Mouse (Mus musculus): Measurements from ENCODE around the gene Fbxl13.

Gene Fbxl13

DNA sequence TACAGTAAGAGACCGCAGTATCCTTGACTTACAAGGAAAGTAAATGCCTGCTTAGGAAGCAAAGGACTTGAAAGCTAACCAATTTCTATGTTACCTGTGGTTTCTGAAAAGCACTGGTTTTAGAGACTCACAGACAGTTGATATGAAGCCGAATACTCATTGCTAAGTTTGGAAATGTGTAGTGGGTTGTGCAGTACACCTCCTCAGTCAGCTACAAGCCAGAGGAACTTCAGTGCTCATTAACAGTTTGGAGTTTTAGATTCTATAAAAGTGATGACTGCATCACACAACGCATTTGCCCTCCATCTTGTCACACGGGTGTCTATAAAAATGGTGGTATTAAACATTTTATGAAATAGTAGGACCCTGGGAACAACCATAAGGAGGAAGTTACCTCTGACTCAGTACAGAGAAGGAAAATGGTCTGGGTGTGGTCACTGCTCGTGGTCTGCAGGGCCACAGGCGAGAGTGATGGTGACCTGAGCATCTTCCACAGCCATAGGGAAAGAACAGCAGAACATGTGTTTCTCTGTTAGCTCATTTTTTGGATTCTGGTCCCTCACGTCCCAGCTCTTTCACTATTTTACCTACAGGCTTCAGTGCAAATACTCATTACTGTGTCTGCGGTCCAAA is 160.1 kb downstream of the Fbxl13 start:
- DNase-seq (ENCODE audit: low spot score) = no peak

DNA sequence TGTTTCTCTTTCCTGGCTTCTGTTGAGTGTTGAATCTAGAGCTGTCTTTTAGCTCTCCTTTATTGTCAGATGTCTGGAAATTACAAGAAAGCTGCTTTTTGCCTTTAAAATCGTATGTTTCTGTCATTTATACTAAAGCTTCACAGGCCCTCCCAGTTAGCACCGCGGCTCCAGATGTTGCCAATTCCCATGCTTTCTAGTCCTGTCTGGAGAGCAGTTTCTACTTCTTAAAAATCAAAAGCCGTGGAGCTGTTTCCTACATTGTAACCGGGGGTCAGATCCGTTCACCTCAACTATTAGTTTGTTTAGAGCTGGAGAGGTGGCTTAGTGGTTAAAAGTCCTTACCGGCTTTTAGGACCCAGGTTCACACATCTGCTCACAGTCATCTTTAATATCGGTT is 162.2 kb downstream of the Fbxl13 start:
- DNase-seq (ENCODE audit: low spot score) = no peak

DNA sequence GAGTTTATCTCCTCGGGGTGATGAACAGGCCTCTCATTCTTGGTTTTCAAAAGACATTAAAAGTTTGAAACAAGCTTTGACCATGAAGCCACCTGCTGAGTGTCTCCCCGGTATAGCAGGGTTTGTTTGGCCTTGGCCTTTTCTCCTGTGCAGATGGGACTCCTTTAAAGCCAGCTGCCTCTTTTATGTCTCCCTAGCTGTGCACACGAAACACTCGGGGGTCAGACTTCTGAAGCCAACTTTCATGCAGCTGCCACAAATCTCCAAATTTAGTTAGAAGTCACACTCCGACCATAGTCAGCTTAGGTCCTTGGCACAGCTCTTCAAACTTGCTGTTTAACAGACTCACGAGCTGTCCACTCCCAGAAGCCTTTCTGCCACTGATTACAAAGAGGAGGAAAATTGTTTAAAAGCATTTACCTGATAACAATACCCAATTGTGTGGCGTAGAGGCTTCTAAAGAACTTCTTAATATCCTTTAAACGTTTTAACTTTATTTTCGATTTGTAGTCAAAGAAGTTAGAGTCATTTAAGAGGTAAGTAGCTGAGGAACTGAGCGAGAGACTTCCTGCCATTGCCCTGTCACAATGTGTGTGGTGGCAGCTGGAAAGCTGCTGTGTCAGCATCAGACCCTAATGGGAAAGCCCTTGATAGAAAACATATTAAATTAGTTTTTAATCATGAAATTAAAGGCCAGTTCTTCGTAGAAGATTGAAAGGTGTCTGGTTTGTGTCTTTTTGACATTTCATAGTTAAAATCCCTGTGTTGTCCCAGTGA is 162.8 kb downstream of the Fbxl13 start:
- no peak for DNase-seq (ENCODE audit: low spot score)

DNA sequence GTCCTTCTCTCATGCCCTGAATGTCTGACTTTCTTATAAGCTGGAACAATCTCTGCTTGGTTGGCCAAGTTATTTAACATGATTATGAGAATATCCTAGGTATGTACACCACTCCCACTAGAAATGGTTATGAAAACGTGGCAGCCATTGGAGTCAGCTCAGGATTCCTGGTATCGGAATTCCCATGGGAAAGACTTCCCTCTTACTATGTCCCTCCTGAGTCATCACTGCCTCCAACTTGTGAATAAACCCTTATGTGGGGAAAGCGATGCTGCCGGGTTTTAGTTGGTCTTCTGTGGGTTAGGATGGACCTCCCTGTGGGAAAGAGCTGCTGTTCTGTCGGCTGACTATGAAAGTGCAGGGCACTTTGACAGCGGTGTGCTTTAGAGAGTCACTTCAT is 163.9 kb downstream of the Fbxl13 start:
- DNase-seq (ENCODE audit: low spot score) = no peak

DNA sequence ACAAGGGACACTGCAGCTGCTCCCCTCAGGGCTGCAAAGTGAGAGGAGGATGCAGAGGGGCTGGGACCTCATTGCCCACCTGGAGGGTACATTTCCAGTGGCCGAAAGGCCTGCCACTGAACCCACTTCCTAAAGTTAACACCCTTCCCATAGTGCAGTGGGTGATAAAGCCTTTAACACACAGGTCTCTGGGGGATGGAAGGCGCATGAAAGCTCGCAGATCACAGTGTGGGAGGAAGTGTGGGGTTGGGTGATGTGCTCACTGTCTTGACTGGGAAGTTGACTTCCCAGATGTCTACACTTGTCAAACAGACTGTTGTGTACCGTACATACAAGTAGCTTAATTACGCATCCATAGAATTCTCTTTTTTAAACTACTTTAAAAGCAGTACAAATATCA is 165.7 kb downstream of the Fbxl13 start:
- no peak for DNase-seq (ENCODE audit: low spot score)

DNA sequence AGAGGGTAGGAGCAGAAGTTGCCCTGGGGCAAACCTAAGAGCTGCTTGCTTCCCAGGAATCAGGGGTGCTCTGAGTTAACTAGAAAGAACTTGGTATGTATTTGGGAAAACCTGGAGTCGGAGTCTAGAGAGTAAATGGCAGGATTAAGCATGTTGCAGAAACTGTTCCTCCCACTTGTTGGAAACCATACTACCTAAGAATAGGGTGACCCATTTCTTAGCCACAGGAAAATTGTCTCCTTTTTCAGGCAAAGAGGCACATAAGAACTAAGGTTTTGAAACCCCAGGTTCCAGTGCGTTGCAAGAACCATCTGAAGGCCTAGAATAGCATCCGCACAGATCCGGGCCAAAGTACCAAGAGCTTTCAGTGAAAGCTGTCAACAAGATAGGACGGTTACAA is 167.0 kb downstream of the Fbxl13 start:
- no peak for DNase-seq (ENCODE audit: low spot score)

DNA sequence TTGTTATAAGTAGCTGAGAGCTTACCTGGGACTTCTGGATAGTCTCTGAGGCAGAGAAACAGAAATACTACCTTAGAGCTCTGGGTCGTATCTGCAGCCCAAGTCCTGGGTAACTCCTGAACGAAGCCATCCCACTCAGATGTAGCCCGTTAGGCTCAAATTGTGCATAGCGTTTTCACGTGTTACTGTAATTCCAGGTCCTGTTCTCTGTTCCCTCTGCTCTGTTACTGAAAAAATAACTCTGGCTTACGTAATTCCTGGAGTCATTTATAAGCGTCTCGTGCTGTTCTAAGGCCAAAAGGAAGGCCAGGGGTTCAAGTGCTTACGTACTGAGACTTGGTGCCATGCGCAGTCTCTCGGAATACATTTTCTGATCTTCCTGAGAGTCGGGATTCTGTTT is 177.3 kb downstream of the Fbxl13 start:
- DNase-seq (ENCODE audit: low spot score) = no peak

DNA sequence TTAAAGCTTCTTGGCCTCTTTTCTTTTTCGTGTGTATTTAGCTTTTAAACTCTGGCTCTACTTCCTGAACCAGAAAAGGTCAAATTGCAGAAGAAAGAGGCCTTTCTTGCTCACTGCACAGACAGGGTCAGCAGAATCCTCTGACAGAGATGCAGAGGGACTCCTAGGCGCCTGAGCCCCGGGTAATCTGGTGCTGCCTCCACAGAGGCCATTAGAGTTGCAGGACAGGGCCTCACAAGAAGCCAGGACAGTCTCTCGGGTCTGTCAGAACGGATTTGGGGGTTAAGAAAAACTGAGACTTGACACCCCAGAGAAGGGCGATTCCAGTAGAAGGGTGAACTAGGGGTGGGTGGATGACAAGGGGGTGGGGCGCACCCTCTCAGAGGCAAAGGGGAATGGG is 178.0 kb downstream of the Fbxl13 start:
- no peak for DNase-seq (ENCODE audit: low spot score)

DNA sequence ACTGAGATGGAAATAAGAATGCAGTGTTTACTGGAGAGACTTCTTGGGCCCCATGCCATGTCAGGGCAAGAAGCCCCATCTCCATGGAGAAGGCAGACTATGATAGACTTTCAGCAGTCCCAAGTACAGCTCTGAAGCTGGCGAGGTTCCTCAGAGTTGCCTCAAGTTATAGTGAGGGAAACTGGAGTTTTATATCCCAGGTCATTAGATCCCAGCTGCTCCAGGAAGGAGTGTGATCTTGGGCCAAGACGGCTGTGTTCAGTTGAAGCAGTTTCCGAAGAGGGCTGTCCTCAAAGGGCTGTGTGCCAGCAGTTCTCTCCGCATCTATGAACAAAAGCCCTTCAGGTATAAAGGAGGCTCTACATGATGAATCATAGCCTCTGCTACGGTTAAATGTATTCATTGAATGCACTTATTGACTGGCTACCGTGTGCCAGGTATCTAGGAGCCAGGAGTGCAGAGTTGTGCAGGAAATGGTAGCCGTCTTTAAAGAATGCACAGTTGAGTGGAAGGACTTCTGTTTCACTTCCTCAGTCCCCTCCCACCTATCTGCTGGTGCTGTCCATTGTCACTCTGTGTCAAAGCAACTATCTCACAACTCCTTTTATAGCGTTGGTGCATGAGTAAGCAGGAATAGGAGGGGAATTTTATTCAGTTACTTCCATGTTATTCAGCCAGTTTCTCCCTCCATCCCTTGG is 204.5 kb downstream of the Fbxl13 start:
- DNase-seq (ENCODE audit: low spot score) = no peak

DNA sequence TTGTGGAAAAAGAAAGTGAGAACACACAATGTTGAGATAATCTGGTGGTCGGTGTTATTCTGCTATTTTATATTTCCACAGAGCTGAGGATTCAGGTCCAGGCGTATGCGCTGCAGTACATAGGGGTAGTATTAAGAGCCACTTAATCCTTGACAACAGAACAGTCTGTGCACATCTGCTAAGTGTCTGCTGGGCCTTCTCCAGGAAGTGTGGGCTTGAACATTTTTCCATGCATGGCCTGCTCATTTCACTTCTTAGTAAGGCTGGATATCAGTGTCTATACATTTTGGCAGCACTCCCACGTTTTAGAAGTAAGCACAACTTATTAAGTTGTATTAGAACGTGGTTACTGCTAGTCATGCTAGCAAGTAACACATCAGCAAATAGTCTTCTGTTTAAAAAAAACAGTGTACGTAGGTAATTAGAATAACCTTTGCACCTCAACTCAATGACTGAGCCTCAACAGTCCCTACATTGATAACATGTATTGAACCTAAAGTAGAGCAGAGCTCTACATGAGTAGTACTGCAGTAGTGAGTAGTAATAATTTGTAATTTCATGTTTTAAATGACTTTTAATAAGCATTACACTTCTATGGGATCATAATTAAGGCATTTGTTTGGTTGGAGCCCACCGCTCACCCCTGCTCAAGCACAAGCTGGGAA is 205.9 kb downstream of the Fbxl13 start:
- DNase-seq (ENCODE audit: low spot score) = no peak

DNA sequence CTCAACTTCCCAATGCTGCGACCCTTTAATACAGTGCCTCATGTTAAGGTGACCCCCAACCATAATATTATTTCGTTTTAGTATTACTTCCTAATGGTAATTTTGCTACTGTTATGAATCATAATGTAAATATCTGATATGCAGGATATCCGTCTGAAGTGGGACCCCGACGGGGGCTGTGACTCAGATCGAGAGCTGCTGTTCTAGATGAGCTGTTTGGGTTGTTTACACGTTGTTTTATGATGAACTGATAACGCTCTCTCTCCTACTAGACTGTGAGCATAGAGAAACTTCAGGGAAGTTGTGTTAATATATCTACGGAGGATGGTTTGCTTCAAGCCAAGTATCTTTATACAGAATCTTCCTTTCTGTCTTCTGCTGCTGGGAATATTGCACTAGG is 207.0 kb downstream of the Fbxl13 start:
- DNase-seq (ENCODE audit: low spot score) = no peak

DNA sequence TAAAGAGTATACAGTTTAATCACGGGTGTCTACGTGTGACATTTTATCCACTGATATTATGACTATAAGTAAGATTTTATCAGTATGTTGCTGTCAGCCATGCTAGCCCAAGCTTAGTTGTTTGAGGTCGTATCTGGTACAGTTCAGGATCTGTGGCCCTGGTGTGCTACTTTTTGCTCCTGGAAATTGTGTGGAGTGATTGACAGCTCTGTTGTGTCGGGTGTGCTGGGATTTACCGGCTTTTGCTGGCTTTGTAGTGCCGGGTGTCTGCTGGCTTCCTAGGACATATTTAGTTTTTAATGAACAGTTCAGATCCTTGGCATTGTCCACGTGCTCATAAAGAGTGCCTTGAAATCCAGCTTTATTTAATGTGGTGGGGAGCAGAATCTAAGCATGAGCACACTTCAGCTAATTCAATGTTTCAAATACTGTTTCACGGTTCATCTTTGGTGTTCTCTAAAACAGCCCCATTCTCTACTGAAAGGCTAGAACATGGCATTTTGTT is 208.9 kb downstream of the Fbxl13 start:
- no peak for DNase-seq (ENCODE audit: low spot score)

DNA sequence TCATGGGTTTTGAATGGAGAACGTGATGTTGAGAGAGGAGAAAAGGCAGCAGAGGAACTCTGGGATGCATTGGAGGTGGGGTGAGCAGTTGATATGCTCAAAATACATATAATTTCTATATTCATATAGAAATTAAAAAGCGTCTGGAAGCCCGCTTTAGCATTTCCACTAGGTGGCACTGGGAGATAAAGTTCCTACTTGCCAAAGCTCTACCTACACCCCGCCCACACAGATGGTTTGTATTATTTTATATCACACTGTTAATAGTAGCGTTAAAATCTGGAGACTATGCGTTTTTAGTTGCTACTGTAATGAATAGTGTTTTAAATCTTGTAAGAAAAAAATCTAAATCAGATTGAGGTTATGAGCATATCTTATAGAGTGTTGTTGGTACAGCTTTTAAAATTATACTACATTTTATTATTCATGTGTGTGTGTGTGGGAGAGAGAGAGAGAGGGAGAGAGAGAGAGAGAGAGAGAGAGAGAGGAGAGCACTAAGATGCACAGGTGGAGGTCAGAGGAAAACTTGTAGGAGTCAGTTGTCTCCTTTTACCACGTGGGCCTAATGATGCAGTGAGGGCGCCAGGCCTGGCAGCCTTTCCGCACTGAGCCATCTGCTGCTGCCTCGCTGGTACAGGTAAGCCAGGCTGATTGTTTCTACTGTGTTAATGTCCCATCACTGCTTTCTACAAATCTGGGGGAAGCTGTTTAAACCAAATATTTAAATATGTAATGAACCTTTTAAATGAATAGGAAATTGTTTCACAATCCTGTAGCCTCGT is 211.1 kb downstream of the Fbxl13 start:
- peak; percentile 30 for DNase-seq (ENCODE audit: low spot score)
